Mouse (Mus musculus) hindbrain, embryonic 11.5 days (tissue): ENCODE measurements at regions not wholly inside any gene's neighbourhood (a gene's known extent, or its start where the extent isn't known, plus 50 kb on each side); places are given as distances from the start of the nearest gene placed in this dataset.
A peak's percentile ranks its signal among the peaks of the same experiment; 100 is the strongest.

Experiments
- ATAC-seq: fragments of 200-750 bp; cut with Nextera tagmentation; 2 replicates; pipeline ENCODE4 v1.8.0; 2017; ENCODE audit warnings: mild to moderate bottlenecking, moderate TSS enrichment, moderate library complexity; ENCODE audit not compliant: low FRiP score
- DNase-seq: peaks from one replicate; pipeline ENCODE4 v3.0.0-alpha.2; 2015; ENCODE audit warnings: low spot score
- H3K27ac ChIP-seq: fragments of 300-500 bp; sonication (generic); 2 replicates; pipeline ENCODE4 v1.5.1; 2014; ENCODE audit warnings: mild to moderate bottlenecking, low read depth, low read length
- H3K27me3 ChIP-seq: fragments of 300-500 bp; sonication (generic); 2 replicates; pipeline ENCODE4 v1.6.1; 2014; ENCODE audit warnings: mild to moderate bottlenecking, low read length, moderate library complexity, mixed read lengths; ENCODE audit not compliant: control insufficient read depth, insufficient read depth
- H3K36me3 ChIP-seq: fragments of 300-500 bp; sonication (generic); 2 replicates; pipeline ENCODE4 v1.6.1; 2014; ENCODE audit warnings: mild to moderate bottlenecking, low read length, moderate library complexity, mixed read lengths; ENCODE audit not compliant: control insufficient read depth, insufficient read depth
- H3K4me1 ChIP-seq: fragments of 300-500 bp; sonication (generic); replicated peaks from 2 replicates; pipeline ENCODE4 v1.6.1; 2014; ENCODE audit warnings: low read length, mixed read lengths; ENCODE audit not compliant: control insufficient read depth, insufficient read depth
- H3K4me2 ChIP-seq: fragments of 300-500 bp; sonication (generic); replicated peaks from 2 replicates; pipeline ENCODE4 v1.6.1; 2014; ENCODE audit warnings: mild to moderate bottlenecking, low read depth, low read length
- H3K4me3 ChIP-seq: fragments of 300-500 bp; sonication (generic); 2 replicates; pipeline ENCODE4 v1.5.1; 2014; ENCODE audit warnings: low read depth, low read length
- H3K9ac ChIP-seq: fragments of 300-500 bp; sonication (generic); 2 replicates; pipeline ENCODE4 v1.6.1; 2014; ENCODE audit warnings: low read depth, low read length
- H3K9me3 ChIP-seq: fragments of 300-500 bp; sonication (generic); 2 replicates; pipeline ENCODE4 v1.6.1; 2016; ENCODE audit warnings: low read length; ENCODE audit not compliant: control insufficient read depth
- WGBS: fragments of 180-500 bp; shearing (Covaris S2); extraction: QIAGEN DNeasy Blood & Tissue Kit; methylation state at CpG from one replicate; pipeline ENCODE4 v1.1.7; 2014; 5-methylcytosine and 5-hydroxymethylcytosine counted together

DNA sequence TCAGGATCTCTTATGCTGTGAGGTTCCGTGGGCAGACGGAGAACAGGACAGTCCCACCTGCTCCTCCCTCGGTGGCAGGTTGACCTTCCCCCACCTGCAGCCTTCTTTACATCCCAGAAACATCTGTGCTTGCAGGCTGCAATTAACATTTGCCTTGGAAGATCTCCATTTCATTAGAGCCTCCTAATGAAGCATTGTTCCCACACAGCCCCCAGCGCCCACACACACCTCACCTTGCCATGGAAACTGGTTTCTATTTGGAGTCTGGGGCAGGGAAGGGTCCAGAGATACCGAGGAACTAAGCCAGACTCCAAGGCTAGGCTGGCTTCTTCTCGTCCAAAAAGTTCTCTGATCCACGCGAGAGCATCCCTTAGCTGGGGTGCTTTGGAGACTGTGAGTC is 56.6 kb upstream of the Rpl38 start:
- Histone ChIP-seq H3K27me3 (no peaks in the 10 kb centered on the region), H3K4me1 (no peaks in the 10 kb centered on the region), H3K27ac (no peak overlapping the region), H3K4me3 (no peak overlapping the region), H3K9ac (no peak overlapping the region), H3K36me3 (no peaks in the 10 kb centered on the region), H3K4me2 (no peak overlapping the region), H3K9me3 (no peaks in the 10 kb centered on the region)
- WGBS, result 79% methylated on average over 8 of the region's 8 CpGs
- no peak for DNase-seq
- ATAC-seq, result no peak

DNA sequence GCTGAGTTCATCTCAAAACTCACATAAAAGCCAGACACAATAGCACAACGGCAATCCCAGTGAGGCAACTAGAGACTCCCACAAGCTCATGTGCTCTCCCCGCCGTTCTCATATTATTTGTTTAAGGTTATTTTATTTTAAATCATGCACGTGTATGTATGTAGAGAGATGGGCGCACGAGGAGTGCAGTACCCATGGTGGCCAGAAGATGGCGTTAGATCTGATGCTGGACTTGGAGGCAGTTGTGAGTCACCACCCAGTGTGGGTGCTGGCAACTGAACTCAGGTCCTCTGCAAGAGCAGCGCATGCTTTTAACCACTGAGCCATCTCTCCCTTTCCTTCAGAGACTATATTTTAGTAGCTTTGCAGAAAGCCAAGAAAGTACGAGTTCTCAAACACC is 60.3 kb upstream of the Rpl38 start:
- no peak for ATAC-seq
- no peaks in the 10 kb centered on the region for H3K4me1 ChIP-seq
- 91% methylated on average over 9 of the region's 9 CpGs for WGBS
- DNase-seq, result no peak
- H3K4me3 ChIP-seq, result no peak overlapping the region
- no peaks in the 10 kb centered on the region for H3K27me3 ChIP-seq
- no peaks in the 10 kb centered on the region for H3K36me3 ChIP-seq
- no peak overlapping the region for H3K9ac ChIP-seq
- no peak overlapping the region for H3K4me2 ChIP-seq
- no peaks in the 10 kb centered on the region for H3K9me3 ChIP-seq
- H3K27ac ChIP-seq, result no peak overlapping the region

DNA sequence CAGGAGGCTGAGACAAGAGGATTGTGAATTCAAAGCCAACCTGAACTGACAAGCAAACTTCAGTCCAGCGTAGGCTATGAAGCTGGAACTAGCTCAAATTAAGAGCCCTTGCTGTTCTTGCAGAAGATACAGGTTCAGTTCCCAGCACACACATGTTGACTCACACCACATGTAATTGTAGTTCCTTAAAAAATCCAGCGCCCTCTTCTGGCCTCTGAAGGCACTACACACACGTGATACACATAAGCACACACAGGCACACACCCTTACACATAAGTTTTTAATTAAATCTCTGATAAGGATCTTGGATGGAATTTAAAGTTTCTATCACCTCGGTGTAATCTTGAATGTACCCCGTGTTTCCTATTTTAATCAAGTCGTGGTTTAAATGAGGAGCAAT is 65.2 kb upstream of the Rpl38 start:
- Histone ChIP-seq H3K9ac (no peak overlapping the region), H3K27ac (no peak overlapping the region), H3K36me3 (no peaks in the 10 kb centered on the region), H3K4me3 (no peak overlapping the region), H3K4me2 (no peak overlapping the region), H3K27me3 (no peaks in the 10 kb centered on the region), H3K4me1 (no peaks in the 10 kb centered on the region), H3K9me3 (no peaks in the 10 kb centered on the region)
- WGBS, result 82% methylated on average over 6 of the region's 6 CpGs
- no peak for DNase-seq
- no peak for ATAC-seq

DNA sequence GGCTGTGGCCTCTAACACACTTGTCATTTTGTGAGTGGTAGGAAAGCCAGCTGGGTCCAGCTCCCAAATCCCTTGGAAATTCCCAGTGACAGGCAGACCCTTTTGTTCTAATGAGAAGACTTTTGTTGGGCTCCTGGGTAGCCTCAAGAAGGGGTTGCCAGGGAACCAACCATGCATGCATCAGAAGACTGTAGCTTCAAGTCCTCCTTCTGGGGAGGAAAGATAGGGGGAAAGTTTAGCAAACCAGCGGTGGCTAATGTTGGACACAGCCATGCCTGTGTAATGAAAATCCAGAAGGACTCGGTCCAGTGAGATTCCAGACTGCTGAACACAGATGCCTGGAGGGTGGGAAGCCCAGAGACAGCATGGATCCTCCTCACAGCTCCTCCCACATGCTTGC is 71.1 kb upstream of the Rpl38 start:
- Histone ChIP-seq H3K36me3 (no peaks in the 10 kb centered on the region), H3K27ac (peak overlapping the region; percentile 68), H3K4me2 (no peak overlapping the region), H3K9me3 (no peaks in the 10 kb centered on the region), H3K4me3 (no peak overlapping the region), H3K9ac (no peak overlapping the region), H3K27me3 (no peaks in the 10 kb centered on the region), H3K4me1 (0 out of 2 replicates have a peak, but pooled peaks cover 2% of the 10 kb centered on the region)
- peak; percentile 59 for ATAC-seq
- DNase-seq, result peak; percentile 68
- whole genome bisulfite sequencing, result 13% methylated on average over 2 of the region's 2 CpGs

DNA sequence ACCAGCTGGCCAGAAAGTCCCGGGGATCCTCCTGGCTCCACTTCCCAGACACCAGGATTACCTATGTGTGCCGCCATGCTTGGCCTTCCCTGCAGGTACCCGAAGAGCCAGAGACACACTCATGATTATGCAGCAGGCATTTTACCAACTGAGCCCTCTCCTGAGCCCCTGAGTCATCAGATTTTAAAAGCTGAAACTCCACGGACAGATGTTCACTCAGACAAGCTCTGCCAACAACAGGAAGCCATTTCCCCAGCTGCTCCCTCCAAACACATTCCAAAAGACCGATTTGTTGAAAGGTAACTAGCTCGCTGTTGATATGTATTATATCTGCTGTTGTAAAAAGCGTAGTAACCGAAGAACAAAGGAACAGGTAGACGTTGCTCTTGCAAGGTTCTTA is 75.4 kb upstream of the Rpl38 start:
- Histone ChIP-seq H3K4me2 (no peak overlapping the region), H3K4me1 (0 out of 2 replicates have a peak, but pooled peaks cover 2% of the 10 kb centered on the region), H3K9me3 (no peaks in the 10 kb centered on the region), H3K27ac (no peak overlapping the region), H3K9ac (no peak overlapping the region), H3K4me3 (no peak overlapping the region), H3K27me3 (no peaks in the 10 kb centered on the region), H3K36me3 (no peaks in the 10 kb centered on the region)
- 76% methylated on average over 9 of the region's 9 CpGs for WGBS
- no peak for DNase-seq
- ATAC-seq, result no peak

DNA sequence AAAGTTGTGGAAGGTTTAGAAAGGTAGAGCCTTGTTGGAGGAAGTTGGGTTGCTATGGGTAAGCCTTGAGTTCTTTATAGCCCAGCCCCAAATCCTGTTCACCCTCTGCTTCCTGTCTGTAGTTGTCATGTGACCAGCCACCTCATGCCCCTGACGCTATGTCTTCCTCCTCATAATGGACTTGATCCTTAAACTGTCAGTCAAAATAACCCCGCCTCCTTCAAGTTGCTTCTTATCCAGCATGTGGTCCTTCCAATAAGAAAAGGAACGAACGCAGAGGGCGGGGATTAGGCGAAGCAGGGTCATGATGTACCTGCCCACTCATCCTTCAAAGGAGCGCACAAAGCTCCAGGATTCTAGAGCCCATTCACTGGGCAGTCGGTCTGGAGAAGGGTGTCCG is 79.8 kb upstream of the Rpl38 start:
- no peaks in the 10 kb centered on the region for H3K27me3 ChIP-seq
- H3K4me2 ChIP-seq, result no peak overlapping the region
- no peak overlapping the region for H3K27ac ChIP-seq
- H3K9ac ChIP-seq, result no peak overlapping the region
- H3K36me3 ChIP-seq, result no peaks in the 10 kb centered on the region
- WGBS, result 66% methylated on average over 9 of the region's 9 CpGs
- no peak for ATAC-seq
- H3K9me3 ChIP-seq, result no peaks in the 10 kb centered on the region
- H3K4me1 ChIP-seq, result no peaks in the 10 kb centered on the region
- H3K4me3 ChIP-seq, result no peak overlapping the region
- DNase-seq, result no peak

DNA sequence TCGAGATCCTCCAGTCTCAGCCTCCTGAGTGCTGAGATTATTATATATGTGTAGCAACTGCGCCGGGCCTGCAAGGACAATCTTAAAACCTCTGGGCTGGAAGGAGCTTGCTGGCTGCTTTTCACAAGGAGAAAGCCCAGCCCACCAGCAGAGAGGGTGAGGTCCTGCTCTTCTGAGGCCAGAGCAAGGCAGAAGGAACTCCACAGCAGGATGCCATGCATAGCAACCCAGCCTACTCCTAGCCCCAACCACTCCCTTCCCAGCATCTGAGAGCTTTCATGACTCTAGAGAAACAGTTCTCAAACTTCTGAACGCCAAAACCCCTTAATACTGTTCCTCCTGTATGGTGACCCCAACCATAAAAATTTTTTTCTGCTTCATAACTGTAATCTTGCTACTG is 80.3 kb upstream of the Rpl38 start:
- Histone ChIP-seq H3K4me3 (no peak overlapping the region), H3K4me2 (no peak overlapping the region), H3K27me3 (no peaks in the 10 kb centered on the region), H3K36me3 (no peaks in the 10 kb centered on the region), H3K4me1 (no peaks in the 10 kb centered on the region), H3K9me3 (no peaks in the 10 kb centered on the region), H3K9ac (no peak overlapping the region), H3K27ac (no peak overlapping the region)
- ATAC-seq (no peak), DNase-seq (no peak)
- WGBS, result 84% methylated on average over 4 of the region's 4 CpGs

DNA sequence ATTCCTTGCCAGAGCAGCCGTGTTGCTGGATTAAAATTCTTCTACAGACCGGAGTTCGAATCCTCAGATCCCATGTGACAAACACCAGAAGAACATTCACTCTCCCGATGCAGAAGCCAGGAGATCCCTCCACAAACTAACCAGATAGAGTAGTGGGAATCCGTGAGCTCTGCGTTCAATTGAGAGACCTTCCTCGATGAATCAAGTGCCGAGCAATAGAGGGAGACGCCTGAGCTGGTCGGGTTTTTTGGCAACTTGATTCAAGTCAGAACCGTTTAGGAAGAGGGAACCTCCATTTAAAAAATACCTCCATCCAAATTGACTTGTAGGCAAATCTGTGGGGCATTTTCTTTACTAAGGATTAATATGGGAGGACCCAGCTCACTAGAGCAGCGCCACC is 81.9 kb upstream of the Rpl38 start:
- Histone ChIP-seq H3K4me3 (no peak overlapping the region), H3K4me2 (no peak overlapping the region), H3K9me3 (no peaks in the 10 kb centered on the region), H3K9ac (no peak overlapping the region), H3K4me1 (no peaks in the 10 kb centered on the region), H3K27me3 (no peaks in the 10 kb centered on the region), H3K27ac (no peak overlapping the region), H3K36me3 (no peaks in the 10 kb centered on the region)
- ATAC-seq, result no peak
- no peak for DNase-seq
- WGBS, result 92% methylated on average over 12 of the region's 12 CpGs

DNA sequence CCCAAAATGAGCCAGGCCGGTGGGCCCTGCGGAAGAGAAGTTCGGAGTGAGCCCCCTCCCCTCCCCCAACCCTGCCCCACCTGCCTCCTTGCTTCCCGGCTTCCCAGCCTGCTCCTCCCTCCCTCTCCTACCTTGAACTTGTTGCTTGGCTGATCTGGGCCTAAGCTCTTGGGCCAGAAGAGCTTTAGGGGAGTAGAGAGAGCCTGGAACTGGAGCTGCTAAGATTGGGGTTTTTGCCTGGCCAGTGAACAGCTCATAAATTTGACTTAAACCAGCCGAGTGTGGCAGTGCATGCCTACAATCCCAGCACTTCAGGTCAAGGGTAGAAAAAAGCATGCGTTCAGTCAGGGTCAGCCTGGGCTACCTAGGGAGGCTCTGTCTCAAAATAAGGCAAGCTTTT is 83.5 kb upstream of the Rpl38 start:
- H3K4me1 ChIP-seq, result no peaks in the 10 kb centered on the region
- no peak overlapping the region for H3K27ac ChIP-seq
- DNase-seq, result no peak
- no peaks in the 10 kb centered on the region for H3K9me3 ChIP-seq
- WGBS, result 83% methylated on average over 6 of the region's 6 CpGs
- no peak overlapping the region for H3K4me2 ChIP-seq
- H3K4me3 ChIP-seq, result no peak overlapping the region
- H3K36me3 ChIP-seq, result no peaks in the 10 kb centered on the region
- no peak for ATAC-seq
- no peaks in the 10 kb centered on the region for H3K27me3 ChIP-seq
- no peak overlapping the region for H3K9ac ChIP-seq
